Mouse (Mus musculus): Measurements from ENCODE around the gene Lima1. TPM values are rescaled to one million over a fixed set of nuclear protein-coding genes. Genes with fewer than 3 reads are reported as not detected.
"Not testable (repeated sequence)": the region's sequence is repeated elsewhere in the genome, so short reads cannot be mapped to it uniquely, and the experiment has no call there.

The Lima1 gene
- polyA plus RNA-seq (2012; rRNA removed) (65.9 and 81.2 TPM in 2 replicates), polyA plus RNA-seq (2014; fragmentation: Nextera tagmentation; extraction: Ambion mirVana) (76.0 and 87.3 TPM in 2 replicates)

DNA sequence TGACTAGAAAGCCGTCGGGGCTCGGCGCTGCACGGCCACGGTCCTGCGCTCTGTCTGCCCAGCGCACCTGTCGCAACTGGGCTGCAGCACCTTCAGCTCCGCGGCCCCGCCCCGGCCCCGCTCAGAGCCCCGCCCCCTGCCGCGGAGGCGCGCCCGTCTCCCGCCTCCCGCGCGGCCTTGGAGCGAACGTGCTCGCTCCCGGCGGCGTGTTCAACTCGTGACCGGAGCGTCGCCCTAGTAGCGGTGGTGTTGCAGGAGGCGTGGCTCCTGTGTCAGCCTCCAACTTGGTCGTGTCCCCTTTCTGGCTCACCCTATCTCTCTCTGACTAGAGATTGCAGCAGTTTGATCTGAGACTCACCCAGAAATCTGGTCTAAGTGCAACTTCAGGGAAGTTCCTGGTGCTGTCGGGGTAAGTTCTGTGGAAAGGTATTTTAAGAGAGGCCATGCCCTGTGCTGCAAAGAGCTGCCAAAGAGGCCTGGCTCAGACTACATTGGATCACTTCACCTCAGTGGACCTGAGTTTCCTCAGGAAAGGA is at the start of gene Lima1:
Gene Lima1, minus strand, starts transcription at position 123 of the 536 bp plus-strand sequence.
- ATAC-seq (ENCODE audit: low FRiP score, low read depth): peak; percentile 97
- Histone ChIP-seq H3K36me3 (ENCODE audit: control insufficient read depth, insufficient read depth, low read length) (no peaks in the 10 kb centered on the region), H3K4me3 (replicated peaks; ENCODE audit: low read length) (peak within 1 kb of the TSS; percentile 66), H3K27ac (replicated peaks; ENCODE audit: low read depth, low read length) (0 out of 2 replicates have a peak within 1 kb of the TSS, but pooled peaks have one; percentile 3), H3K9me3 (ENCODE audit: control insufficient read depth, low read length) (no peaks in the 10 kb centered on the region), H3K27me3 (ENCODE audit: control insufficient read depth, insufficient read depth, low read length) (0 out of 2 replicates have a peak, but pooled peaks cover 3% of the 10 kb centered on the region), H3K9ac (ENCODE audit: low read depth, low read length, severe bottlenecking) (peak within 1 kb of the TSS; percentile 63), H3K4me2 (replicated peaks; ENCODE audit: low read depth, low read length, severe bottlenecking) (peak within 1 kb of the TSS; percentile 97), H3K4me1 (ENCODE audit: control insufficient read depth, insufficient read depth, low read length) (no peaks in the 10 kb centered on the region)
- peak; percentile 90 for DNase-seq (ENCODE audit: low spot score)
- WGBS: under 1% methylated on average over 28 of the region's 38 CpGs
- no peak for TF ChIP-seq POLR2A (IDR thresholded peaks at IDR 0.05; ENCODE audit: borderline replicate concordance, extremely low read depth, insufficient read depth, insufficient read length)

- H3K9me3 ChIP-seq (ENCODE audit: control insufficient read depth, low read length): no peaks in the 10 kb centered on the region
- H3K4me3 ChIP-seq (replicated peaks; ENCODE audit: low read length): no peak overlapping the region
- H3K27ac ChIP-seq (replicated peaks; ENCODE audit: low read depth, low read length): no peak overlapping the region
- H3K4me2 ChIP-seq (replicated peaks; ENCODE audit: low read depth, low read length, severe bottlenecking): no peak overlapping the region
- TF ChIP-seq POLR2A (IDR thresholded peaks at IDR 0.05; ENCODE audit: borderline replicate concordance, extremely low read depth, insufficient read depth, insufficient read length): no peak
- no peak overlapping the region for H3K9ac ChIP-seq (ENCODE audit: low read depth, low read length, severe bottlenecking)
- H3K4me1 ChIP-seq (ENCODE audit: control insufficient read depth, insufficient read depth, low read length): no peaks in the 10 kb centered on the region
- H3K27me3 ChIP-seq (ENCODE audit: control insufficient read depth, insufficient read depth, low read length): no peaks in the 10 kb centered on the region
- WGBS: 86% methylated on average over 15 of the region's 15 CpGs
- DNase-seq (ENCODE audit: low spot score) (no peak), ATAC-seq (ENCODE audit: low FRiP score, low read depth) (no peak)
- no peaks in the 10 kb centered on the region for H3K36me3 ChIP-seq (ENCODE audit: control insufficient read depth, insufficient read depth, low read length)
Measured at GRCm38 (mm10) chr15:99919601-99920158, 44.4 kb upstream of the Lima1 start.

GRCm38 (mm10) chr15:99917264-99917663 is 42.0 kb upstream of the Lima1 start:
- no peak overlapping the region for H3K9ac ChIP-seq (ENCODE audit: low read depth, low read length, severe bottlenecking)
- no peaks in the 10 kb centered on the region for H3K9me3 ChIP-seq (ENCODE audit: control insufficient read depth, low read length)
- no peaks in the 10 kb centered on the region for H3K4me1 ChIP-seq (ENCODE audit: control insufficient read depth, insufficient read depth, low read length)
- no peak for ATAC-seq (ENCODE audit: low FRiP score, low read depth)
- 89% methylated on average over 3 of the region's 3 CpGs for WGBS
- TF ChIP-seq POLR2A (IDR thresholded peaks at IDR 0.05; ENCODE audit: borderline replicate concordance, extremely low read depth, insufficient read depth, insufficient read length): no peak
- no peak for DNase-seq (ENCODE audit: low spot score)
- no peak overlapping the region for H3K27ac ChIP-seq (replicated peaks; ENCODE audit: low read depth, low read length)
- no peak overlapping the region for H3K4me2 ChIP-seq (replicated peaks; ENCODE audit: low read depth, low read length, severe bottlenecking)
- no peaks in the 10 kb centered on the region for H3K27me3 ChIP-seq (ENCODE audit: control insufficient read depth, insufficient read depth, low read length)
- no peak overlapping the region for H3K4me3 ChIP-seq (replicated peaks; ENCODE audit: low read length)
- no peaks in the 10 kb centered on the region for H3K36me3 ChIP-seq (ENCODE audit: control insufficient read depth, insufficient read depth, low read length)

GRCm38 (mm10) chr15:99914613-99915012 is 39.4 kb upstream of the Lima1 start:
- no peaks in the 10 kb centered on the region for H3K36me3 ChIP-seq (ENCODE audit: control insufficient read depth, insufficient read depth, low read length)
- H3K4me2 ChIP-seq (replicated peaks; ENCODE audit: low read depth, low read length, severe bottlenecking): no peak overlapping the region
- H3K9ac ChIP-seq (ENCODE audit: low read depth, low read length, severe bottlenecking): no peak overlapping the region
- WGBS: 62% methylated on average over 5 of the region's 5 CpGs
- no peak for TF ChIP-seq POLR2A (IDR thresholded peaks at IDR 0.05; ENCODE audit: borderline replicate concordance, extremely low read depth, insufficient read depth, insufficient read length)
- ATAC-seq (ENCODE audit: low FRiP score, low read depth) (no peak), DNase-seq (ENCODE audit: low spot score) (no peak)
- no peak overlapping the region for H3K4me3 ChIP-seq (replicated peaks; ENCODE audit: low read length)
- H3K9me3 ChIP-seq (ENCODE audit: control insufficient read depth, low read length): no peaks in the 10 kb centered on the region
- H3K27ac ChIP-seq (replicated peaks; ENCODE audit: low read depth, low read length): no peak overlapping the region
- H3K27me3 ChIP-seq (ENCODE audit: control insufficient read depth, insufficient read depth, low read length): no peaks in the 10 kb centered on the region
- no peaks in the 10 kb centered on the region for H3K4me1 ChIP-seq (ENCODE audit: control insufficient read depth, insufficient read depth, low read length)

DNA sequence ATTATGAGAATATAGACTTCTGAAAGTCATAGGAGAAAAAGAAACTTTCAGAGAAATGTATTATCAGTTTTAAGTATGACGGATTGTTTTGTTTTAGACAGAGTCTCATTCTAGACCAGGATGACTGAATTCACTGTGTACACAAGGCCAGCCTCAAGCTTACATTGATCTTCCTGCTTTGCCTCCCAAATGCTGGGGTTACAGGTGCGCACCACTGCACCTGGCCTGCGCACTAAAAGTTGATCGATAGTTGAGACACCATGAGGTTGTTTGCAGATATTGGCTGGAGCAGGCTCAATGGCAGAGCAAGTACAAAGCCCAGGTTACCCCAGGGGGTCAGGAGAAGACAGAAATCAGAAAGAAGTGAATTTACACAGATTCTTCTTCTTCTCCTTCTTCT is 36.5 kb upstream of the Lima1 start:
- no peaks in the 10 kb centered on the region for H3K36me3 ChIP-seq (ENCODE audit: control insufficient read depth, insufficient read depth, low read length)
- ATAC-seq (ENCODE audit: low FRiP score, low read depth) (no peak), DNase-seq (ENCODE audit: low spot score) (no peak)
- H3K9ac ChIP-seq (ENCODE audit: low read depth, low read length, severe bottlenecking): no peak overlapping the region
- H3K9me3 ChIP-seq (ENCODE audit: control insufficient read depth, low read length): no peaks in the 10 kb centered on the region
- H3K27ac ChIP-seq (replicated peaks; ENCODE audit: low read depth, low read length): no peak overlapping the region
- WGBS: 94% methylated on average over 4 of the region's 4 CpGs
- no peaks in the 10 kb centered on the region for H3K27me3 ChIP-seq (ENCODE audit: control insufficient read depth, insufficient read depth, low read length)
- TF ChIP-seq POLR2A (IDR thresholded peaks at IDR 0.05; ENCODE audit: borderline replicate concordance, extremely low read depth, insufficient read depth, insufficient read length): no peak
- no peak overlapping the region for H3K4me2 ChIP-seq (replicated peaks; ENCODE audit: low read depth, low read length, severe bottlenecking)
- H3K4me1 ChIP-seq (ENCODE audit: control insufficient read depth, insufficient read depth, low read length): no peaks in the 10 kb centered on the region
- no peak overlapping the region for H3K4me3 ChIP-seq (replicated peaks; ENCODE audit: low read length)

DNA sequence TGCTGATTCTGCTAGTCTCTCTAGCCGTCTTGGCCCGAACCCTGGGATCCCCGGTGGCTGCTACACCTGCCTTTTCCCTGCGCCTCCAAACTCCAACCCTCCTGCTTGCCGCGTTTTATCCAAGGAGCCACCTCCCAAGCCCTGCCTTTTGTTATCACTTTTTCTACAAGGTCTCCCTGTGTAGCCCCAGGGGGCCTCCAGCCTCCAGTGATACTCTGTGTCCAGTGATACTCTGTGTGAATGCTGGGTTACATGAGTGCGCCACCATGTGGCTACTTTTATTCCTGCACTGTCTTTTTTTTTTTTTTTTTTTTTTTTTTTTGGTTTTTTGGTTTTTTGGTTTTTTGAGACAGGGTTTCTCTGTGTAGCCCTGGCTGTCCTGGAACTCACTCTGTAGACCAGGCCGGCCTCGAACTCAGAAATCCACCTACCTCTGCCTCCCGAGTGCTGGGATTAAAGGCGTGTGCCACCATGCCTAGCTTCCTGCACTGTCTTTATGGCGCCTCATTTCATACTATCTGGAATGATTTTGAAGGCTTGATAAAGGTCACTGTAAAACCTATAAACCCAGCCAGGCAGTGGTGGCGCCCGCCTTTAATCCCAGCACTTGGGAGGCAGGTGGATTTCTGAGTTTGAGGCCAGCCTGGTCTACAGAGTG is 34.2 kb upstream of the Lima1 start:
- not testable (repeated sequence) for DNase-seq (ENCODE audit: low spot score); H3K4me3 ChIP-seq (replicated peaks; ENCODE audit: low read length); H3K36me3 ChIP-seq (ENCODE audit: control insufficient read depth, insufficient read depth, low read length); H3K27ac ChIP-seq (replicated peaks; ENCODE audit: low read depth, low read length); H3K9ac ChIP-seq (ENCODE audit: low read depth, low read length, severe bottlenecking); H3K4me1 ChIP-seq (ENCODE audit: control insufficient read depth, insufficient read depth, low read length); H3K4me2 ChIP-seq (replicated peaks; ENCODE audit: low read depth, low read length, severe bottlenecking); ATAC-seq (ENCODE audit: low FRiP score, low read depth); H3K9me3 ChIP-seq (ENCODE audit: control insufficient read depth, low read length); H3K27me3 ChIP-seq (ENCODE audit: control insufficient read depth, insufficient read depth, low read length)
- 38% methylated on average over 14 of the region's 14 CpGs for WGBS
